Mouse (Mus musculus) neural tube, embryonic 12.5 days (tissue): ENCODE measurements around the gene Trim56. TPM values are rescaled to one million over a fixed set of nuclear protein-coding genes. Genes with fewer than 3 reads are reported as not detected.
"Not testable (repeated sequence)": the region's sequence is repeated elsewhere in the genome, so short reads cannot be mapped to it uniquely, and the experiment has no call there.

Experiments
- ATAC-seq: fragments of 200-750 bp; cut with Nextera tagmentation; 2 replicates; pipeline ENCODE4 v1.8.0; 2017; ENCODE audit warnings: low read depth, mild to moderate bottlenecking, moderate TSS enrichment, moderate library complexity; ENCODE audit not compliant: low FRiP score
- H3K27ac ChIP-seq: fragments of 300-500 bp; sonication (generic); 2 replicates; pipeline ENCODE4 v1.5.1; 2016
- H3K27me3 ChIP-seq: fragments of 300-500 bp; sonication (generic); replicated peaks from 2 replicates; pipeline ENCODE4 v1.6.1; 2016; ENCODE audit warnings: mild to moderate bottlenecking
- H3K36me3 ChIP-seq: fragments of 300-500 bp; sonication (generic); 2 replicates; pipeline ENCODE4 v1.6.1; 2016; ENCODE audit warnings: mild to moderate bottlenecking
- H3K4me1 ChIP-seq: fragments of 300-500 bp; sonication (generic); 2 replicates; pipeline ENCODE4 v1.6.1; 2016
- H3K4me2 ChIP-seq: fragments of 300-500 bp; sonication (generic); replicated peaks from 2 replicates; pipeline ENCODE4 v1.6.1; 2016; ENCODE audit warnings: mild to moderate bottlenecking
- H3K4me3 ChIP-seq: fragments of 300-500 bp; sonication (generic); 2 replicates; pipeline ENCODE4 v1.5.1; 2016
- H3K9ac ChIP-seq: fragments of 300-500 bp; sonication (generic); 2 replicates; pipeline ENCODE4 v1.6.1; 2016; ENCODE audit warnings: mild to moderate bottlenecking
- H3K9me3 ChIP-seq: fragments of 300-500 bp; sonication (generic); 2 replicates; pipeline ENCODE4 v1.6.1; 2016; ENCODE audit warnings: mild to moderate bottlenecking
- WGBS: fragments of 180-500 bp; shearing (Covaris S2); methylation state at CpG from one replicate; pipeline ENCODE4 v1.1.7; 2016; 5-methylcytosine and 5-hydroxymethylcytosine counted together
- polyA plus RNA-seq: library from polyadenylated mRNA; unstranded; fragments of >200 nt; fragmentation: Nextera tagmentation; extraction: Ambion mirVana; gene quantifications from 2 replicates; pipeline ENCODE4 v1.2.1, GENCODE M21; 2016

Gene Trim56
- polyA plus RNA-seq, 1 experiment from 2014 or later: 5.3 TPM

GRCm38 (mm10) chr5:137122686-137123193, 6.7 kb upstream of the Trim56 start:
- no peak overlapping the region; the same call in 1 of the 2 replicates for H3K27ac ChIP-seq
- ATAC-seq: peak; percentile 74
- no peak overlapping the region for H3K9ac ChIP-seq
- 8% methylated on average over 14 of the region's 14 CpGs for WGBS
- 0 out of 2 replicates have a peak, but pooled peaks cover 6% of the 10 kb centered on the region for H3K4me1 ChIP-seq
- H3K27me3 ChIP-seq: no peaks in the 10 kb centered on the region
- no peak overlapping the region for H3K4me3 ChIP-seq
- H3K4me2 ChIP-seq: peak overlapping the region; percentile 32; the same call in 1 of the 2 replicates
- no peaks in the 10 kb centered on the region for H3K9me3 ChIP-seq
- H3K36me3 ChIP-seq: no peaks in the 10 kb centered on the region

- no peak for ATAC-seq
- H3K9me3 ChIP-seq: no peaks in the 10 kb centered on the region
- no peak overlapping the region for H3K4me2 ChIP-seq
- H3K9ac ChIP-seq: no peak overlapping the region
- no peak overlapping the region for H3K4me3 ChIP-seq
- no peaks in the 10 kb centered on the region for H3K27me3 ChIP-seq
- H3K27ac ChIP-seq: no peak overlapping the region
- peaks cover 10% of the 10 kb centered on the region; the same call in 1 of the 2 replicates for H3K4me1 ChIP-seq
- 85% methylated on average over 4 of the region's 4 CpGs for WGBS
- H3K36me3 ChIP-seq: no peaks in the 10 kb centered on the region
These were observed 5.3 kb upstream of the Trim56 start for GRCm38 (mm10) chr5:137121280-137121679.

GRCm38 (mm10) chr5:137118878-137119277, 2.9 kb upstream of the Trim56 start:
- Histone ChIP-seq H3K4me2 (no peak overlapping the region), H3K27ac (no peak overlapping the region), H3K9ac (no peak overlapping the region), H3K4me1 (peaks cover 16% of the 10 kb centered on the region), H3K27me3 (no peaks in the 10 kb centered on the region), H3K9me3 (no peaks in the 10 kb centered on the region), H3K36me3 (peaks cover 4% of the 10 kb centered on the region; the same call in 1 of the 2 replicates), H3K4me3 (no peak overlapping the region)
- no peak for ATAC-seq
- 79% methylated on average over 4 of the region's 4 CpGs for WGBS

GRCm38 (mm10) chr5:137117994-137118393, 2.0 kb upstream of the Trim56 start:
- H3K36me3 ChIP-seq: peaks cover 13% of the 10 kb centered on the region; the same call in 1 of the 2 replicates
- H3K9ac ChIP-seq, H3K9me3 ChIP-seq, H3K27me3 ChIP-seq, ATAC-seq, H3K27ac ChIP-seq, H3K4me3 ChIP-seq, H3K4me2 ChIP-seq: not testable (repeated sequence)
- peaks cover 16% of the 10 kb centered on the region for H3K4me1 ChIP-seq
- 88% methylated on average over 3 of the region's 3 CpGs for WGBS

GRCm38 (mm10) chr5:137116987-137117386, 978 bp upstream of the Trim56 start:
- WGBS: 84% methylated on average over 2 of the region's 2 CpGs
- Histone ChIP-seq H3K27ac (no peak overlapping the region), H3K4me3 (no peak overlapping the region), H3K9me3 (no peaks in the 10 kb centered on the region), H3K4me1 (peaks cover 10% of the 10 kb centered on the region), H3K27me3 (no peaks in the 10 kb centered on the region), H3K36me3 (peaks cover 19% of the 10 kb centered on the region), H3K4me2 (no peak overlapping the region), H3K9ac (no peak overlapping the region)
- no peak for ATAC-seq

- H3K9me3 ChIP-seq: no peaks in the 10 kb centered on the region
- WGBS: 89% methylated on average over 9 of the region's 9 CpGs
- peaks cover 19% of the 10 kb centered on the region for H3K36me3 ChIP-seq
- no peak for ATAC-seq
- peaks cover 10% of the 10 kb centered on the region for H3K4me1 ChIP-seq
- H3K4me3 ChIP-seq: peak overlapping the region; percentile 52; the same call in 1 of the 2 replicates
- H3K4me2 ChIP-seq: peak overlapping the region; percentile 68
- H3K27me3 ChIP-seq: no peaks in the 10 kb centered on the region
- no peak overlapping the region for H3K27ac ChIP-seq
- no peak overlapping the region for H3K9ac ChIP-seq
These were observed 983 bp downstream of the Trim56 start for GRCm38 (mm10) chr5:137114891-137115561.

GRCm38 (mm10) chr5:137111542-137112408, 4.2 kb downstream of the Trim56 start:
- Histone ChIP-seq H3K4me1 (peaks cover 10% of the 10 kb centered on the region), H3K4me2 (no peak overlapping the region), H3K9me3 (no peaks in the 10 kb centered on the region), H3K36me3 (peaks cover 19% of the 10 kb centered on the region), H3K27me3 (no peaks in the 10 kb centered on the region), H3K27ac (no peak overlapping the region), H3K9ac (no peak overlapping the region), H3K4me3 (no peak overlapping the region)
- ATAC-seq: no peak
- 78% methylated on average over 5 of the region's 5 CpGs for WGBS

- ATAC-seq: no peak
- no peak overlapping the region for H3K9ac ChIP-seq
- peaks cover 19% of the 10 kb centered on the region for H3K36me3 ChIP-seq
- 91% methylated on average over 12 of the region's 12 CpGs for WGBS
- no peaks in the 10 kb centered on the region for H3K9me3 ChIP-seq
- H3K4me3 ChIP-seq: no peak overlapping the region
- no peaks in the 10 kb centered on the region for H3K27me3 ChIP-seq
- H3K4me2 ChIP-seq: no peak overlapping the region
- no peak overlapping the region for H3K27ac ChIP-seq
- H3K4me1 ChIP-seq: peaks cover 2% of the 10 kb centered on the region
These were observed 5.1 kb downstream of the Trim56 start for GRCm38 (mm10) chr5:137110863-137111262.

GRCm38 (mm10) chr5:137109941-137110593, 5.9 kb downstream of the Trim56 start:
- no peak overlapping the region for H3K9ac ChIP-seq
- no peaks in the 10 kb centered on the region for H3K27me3 ChIP-seq
- H3K4me2 ChIP-seq: no peak overlapping the region
- H3K27ac ChIP-seq: no peak overlapping the region
- no peaks in the 10 kb centered on the region; the same call in 1 of the 2 replicates for H3K4me1 ChIP-seq
- ATAC-seq: no peak
- H3K9me3 ChIP-seq: no peaks in the 10 kb centered on the region
- WGBS: 60% methylated on average over 25 of the region's 25 CpGs
- peaks cover 19% of the 10 kb centered on the region for H3K36me3 ChIP-seq
- H3K4me3 ChIP-seq: no peak overlapping the region

- WGBS: 71% methylated on average over 6 of the region's 6 CpGs
- Histone ChIP-seq H3K9me3 (no peaks in the 10 kb centered on the region), H3K27me3 (no peaks in the 10 kb centered on the region), H3K36me3 (peaks cover 7% of the 10 kb centered on the region), H3K4me3 (no peak overlapping the region), H3K27ac (no peak overlapping the region), H3K4me1 (no peaks in the 10 kb centered on the region; the same call in 1 of the 2 replicates), H3K4me2 (no peak overlapping the region), H3K9ac (no peak overlapping the region)
- ATAC-seq: no peak
These were observed 7.9 kb downstream of the Trim56 start for GRCm38 (mm10) chr5:137108111-137108510.

GRCm38 (mm10) chr5:137107670-137108069, 8.3 kb downstream of the Trim56 start:
- Histone ChIP-seq H3K9me3 (no peaks in the 10 kb centered on the region), H3K4me3 (no peak overlapping the region), H3K27ac (no peak overlapping the region), H3K9ac (no peak overlapping the region), H3K27me3 (no peaks in the 10 kb centered on the region), H3K4me1 (no peaks in the 10 kb centered on the region; the same call in 1 of the 2 replicates), H3K4me2 (no peak overlapping the region), H3K36me3 (peaks cover 2% of the 10 kb centered on the region)
- ATAC-seq: no peak
- 84% methylated on average over 8 of the region's 8 CpGs for WGBS

GRCm38 (mm10) chr5:137107024-137107423, 9.0 kb downstream of the Trim56 start:
- Histone ChIP-seq H3K4me3 (no peak overlapping the region), H3K27me3 (no peaks in the 10 kb centered on the region), H3K27ac (no peak overlapping the region), H3K36me3 (no peaks in the 10 kb centered on the region), H3K4me1 (no peaks in the 10 kb centered on the region; the same call in 1 of the 2 replicates), H3K9me3 (no peaks in the 10 kb centered on the region), H3K9ac (no peak overlapping the region), H3K4me2 (no peak overlapping the region)
- WGBS: 6% methylated on average over 6 of the region's 6 CpGs
- ATAC-seq: no peak
